Mouse (Mus musculus): ENCODE results near the gene Sbk2. TPM values are rescaled to one million over a fixed set of nuclear protein-coding genes. Genes with fewer than 3 reads are reported as not detected.

Sbk2 gene
- total RNA-seq, 2 experiments from 2014 or later, result 37.4 to 119 TPM

DNA sequence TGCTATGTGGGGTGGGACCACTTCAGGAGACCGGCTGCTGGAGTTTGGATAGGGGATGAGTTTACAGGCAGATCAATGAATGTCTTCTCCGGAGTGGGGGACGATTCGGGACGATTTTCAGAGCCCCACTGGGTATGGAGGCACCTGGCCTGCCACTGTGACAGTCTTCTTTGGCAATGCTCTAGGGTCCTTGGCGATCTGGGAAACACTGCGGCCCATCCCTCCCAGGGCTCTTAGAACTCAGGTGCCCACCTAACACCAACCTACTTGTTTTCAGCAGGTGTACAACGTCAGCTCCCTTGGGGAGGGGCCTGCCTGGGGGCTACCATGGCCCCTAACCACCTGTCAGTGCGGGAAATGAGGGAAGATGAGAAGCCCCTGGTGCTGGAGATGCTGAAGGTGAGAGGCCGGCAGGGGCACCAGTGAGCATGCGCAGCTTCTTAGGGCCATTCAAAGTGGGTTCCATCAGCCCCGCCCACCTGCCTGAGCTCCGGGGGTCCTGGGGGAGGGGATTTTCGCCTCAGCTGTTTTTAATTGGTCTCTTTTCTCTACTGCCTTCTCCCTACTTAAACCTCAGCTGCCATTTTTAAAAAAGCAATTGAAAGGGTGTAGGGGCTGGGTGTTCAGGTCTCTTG is 41.2 kb downstream of the Sbk2 start:
- DNase-seq (ENCODE audit: low spot score), result no peak

DNA sequence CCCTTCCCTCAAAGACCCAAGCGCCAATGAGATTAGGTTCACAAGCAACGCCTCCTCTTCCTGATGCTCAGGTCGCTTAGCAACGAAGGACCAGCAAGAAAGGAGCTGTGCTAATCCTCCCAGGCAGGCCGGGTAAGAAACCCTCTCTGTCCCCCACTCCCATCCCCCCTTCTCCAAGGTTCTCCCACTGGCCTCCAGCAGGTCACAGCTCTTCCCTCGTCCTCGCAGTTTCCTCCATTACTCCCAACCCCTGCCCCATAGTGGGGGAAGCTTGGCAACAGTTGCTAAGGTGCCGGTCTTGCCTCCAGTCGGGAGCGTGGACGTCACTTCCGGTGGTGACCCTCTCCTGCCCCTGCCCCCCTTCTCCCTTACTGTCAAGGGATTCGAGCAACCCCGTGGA is 41.7 kb downstream of the Sbk2 start:
- DNase-seq (ENCODE audit: low spot score), result peak; percentile 61

DNA sequence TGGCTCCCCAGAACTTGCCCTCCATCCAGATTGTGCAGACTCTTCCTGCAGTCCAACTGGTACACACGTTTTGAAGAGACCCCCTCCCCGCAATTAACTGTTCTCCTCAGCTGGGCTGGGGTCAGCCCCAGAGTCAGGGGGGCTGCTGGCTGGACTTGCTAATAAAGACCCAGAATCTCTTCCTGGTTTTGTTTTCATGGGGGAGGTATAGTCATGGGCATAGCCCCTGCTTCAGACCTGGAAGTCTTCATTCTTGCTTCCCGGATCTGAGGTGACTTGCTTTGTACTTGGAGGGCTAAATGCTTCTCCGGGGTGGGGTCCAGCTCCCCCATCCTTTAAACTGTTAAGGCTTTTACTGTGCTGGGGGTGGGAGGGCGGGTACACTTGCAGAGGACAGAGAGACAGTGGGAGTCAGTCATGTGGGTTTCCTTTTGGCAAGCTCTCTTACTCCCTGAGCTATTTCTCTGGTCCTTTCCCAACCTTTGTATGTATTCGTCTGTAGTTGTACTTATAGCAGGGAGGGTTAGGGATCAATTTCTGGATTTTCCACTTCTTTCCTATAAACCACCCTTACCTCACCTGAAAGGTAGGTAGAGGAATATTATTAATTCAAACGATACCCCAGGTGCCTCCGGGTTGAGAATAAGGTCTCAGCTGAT is 42.3 kb downstream of the Sbk2 start, which contains the start of gene Nat14:
Gene Nat14, plus strand, starts transcription at position 205 of the 659 bp plus-strand sequence.
- DNase-seq (ENCODE audit: low spot score), result no peak

DNA sequence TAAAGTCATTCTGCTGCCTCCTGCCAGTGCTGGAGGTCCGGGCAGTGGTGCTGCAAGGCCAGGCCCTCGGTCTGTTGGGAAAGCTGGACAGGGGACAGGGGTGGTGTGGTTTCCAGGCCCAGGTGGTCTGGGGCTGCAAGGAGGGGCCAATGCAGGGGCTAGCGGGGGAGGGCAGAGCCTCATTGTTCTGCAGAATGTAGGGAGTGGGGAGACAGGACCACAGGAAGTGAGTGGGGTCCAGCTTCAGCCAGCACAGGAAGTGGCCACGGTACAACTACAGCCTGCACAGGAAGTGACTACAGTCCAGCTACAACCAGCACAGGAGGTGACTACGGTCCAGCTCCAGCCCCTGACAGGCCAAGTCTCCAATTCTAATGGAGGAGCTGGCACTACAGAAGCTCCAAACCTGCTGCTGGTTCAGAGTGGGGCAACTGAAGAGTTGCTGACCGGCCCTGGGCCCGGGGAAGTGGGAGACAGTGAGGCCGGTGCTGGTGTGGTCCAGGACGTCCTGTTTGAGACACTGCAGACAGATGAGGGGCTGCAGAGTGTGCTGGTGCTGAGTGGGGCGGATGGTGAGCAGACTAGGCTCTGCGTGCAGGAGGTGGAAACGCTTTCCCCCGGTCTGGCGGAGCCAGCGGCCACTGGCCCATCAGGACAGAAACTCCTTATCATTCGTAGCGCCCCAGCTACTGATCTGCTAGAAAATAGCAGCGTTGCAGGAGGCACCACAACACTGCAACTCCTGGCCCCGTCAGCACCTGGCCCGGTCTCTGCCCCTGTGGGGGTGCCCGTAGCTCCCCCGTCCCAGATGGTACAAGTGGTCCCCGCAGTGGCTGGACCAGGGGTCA is 43.0 kb downstream of the Sbk2 start:
- no peak for DNase-seq (ENCODE audit: low spot score)

DNA sequence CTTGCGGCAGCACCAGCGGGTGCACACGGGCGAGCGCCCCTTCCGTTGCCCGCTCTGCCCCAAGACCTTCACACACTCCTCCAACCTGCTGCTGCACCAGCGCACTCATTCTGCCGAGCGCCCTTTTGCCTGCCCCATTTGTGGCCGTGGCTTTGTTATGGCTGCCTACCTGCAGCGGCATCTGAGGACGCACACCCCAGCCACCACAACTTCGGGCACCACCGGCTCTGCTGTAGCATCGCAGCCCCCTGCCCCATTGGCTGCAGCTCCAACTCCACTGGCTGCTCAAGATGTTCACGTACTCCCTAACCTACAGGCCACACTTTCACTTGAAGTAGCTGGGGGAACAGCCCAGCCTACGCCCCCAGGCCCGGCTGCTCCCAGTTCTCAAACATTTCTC is 43.7 kb downstream of the Sbk2 start:
- no peak for DNase-seq (ENCODE audit: low spot score)

DNA sequence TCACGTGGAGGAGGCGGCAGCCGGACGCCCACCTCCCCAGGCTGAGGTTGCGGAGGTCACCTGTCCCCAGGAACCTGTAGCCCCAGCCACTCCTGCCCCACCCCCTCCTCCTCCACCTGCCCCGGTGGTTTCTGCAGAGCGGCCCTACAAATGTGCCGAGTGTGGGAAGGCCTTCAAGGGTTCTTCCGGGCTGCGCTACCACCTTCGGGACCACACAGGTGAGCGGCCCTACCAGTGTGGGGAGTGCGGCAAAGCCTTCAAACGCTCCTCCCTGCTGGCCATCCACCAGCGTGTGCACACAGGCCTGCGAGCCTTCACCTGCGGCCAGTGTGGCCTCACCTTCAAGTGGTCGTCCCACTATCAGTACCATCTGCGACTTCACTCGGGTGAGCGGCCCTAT is 44.2 kb downstream of the Sbk2 start:
- DNase-seq (ENCODE audit: low spot score), result no peak

DNA sequence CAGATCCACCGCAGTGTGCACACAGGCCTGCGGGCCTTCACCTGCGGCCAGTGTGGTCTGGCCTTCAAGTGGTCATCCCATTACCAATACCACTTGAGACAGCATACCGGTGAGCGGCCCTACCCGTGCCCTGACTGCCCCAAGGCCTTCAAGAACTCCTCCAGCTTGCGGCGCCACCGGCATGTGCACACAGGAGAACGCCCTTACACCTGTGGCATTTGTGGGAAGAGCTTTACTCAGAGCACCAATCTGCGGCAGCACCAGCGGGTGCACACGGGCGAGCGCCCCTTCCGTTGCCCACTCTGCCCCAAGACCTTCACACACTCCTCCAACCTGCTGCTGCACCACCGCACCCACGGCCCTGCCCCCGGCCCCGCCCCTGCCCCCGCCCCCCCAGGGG is 45.1 kb downstream of the Sbk2 start:
- no peak for DNase-seq (ENCODE audit: low spot score)

DNA sequence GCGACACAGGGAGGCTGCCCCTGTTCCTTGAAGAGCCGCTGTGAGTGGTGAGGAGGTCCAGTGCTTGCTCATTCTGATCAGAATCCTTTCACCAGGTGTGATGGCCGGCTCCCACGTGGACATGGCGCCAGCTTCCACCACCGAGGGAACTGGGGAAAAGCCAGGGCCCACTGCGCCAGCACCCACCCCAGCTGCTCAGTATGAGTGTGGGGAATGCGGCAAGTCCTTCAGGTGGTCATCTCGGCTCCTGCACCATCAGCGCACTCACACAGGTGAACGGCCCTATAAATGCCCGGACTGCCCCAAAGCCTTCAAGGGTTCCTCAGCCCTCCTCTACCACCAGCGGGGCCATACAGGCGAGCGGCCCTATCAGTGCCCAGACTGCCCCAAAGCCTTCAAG is 45.5 kb downstream of the Sbk2 start:
- DNase-seq (ENCODE audit: low spot score), result no peak

DNA sequence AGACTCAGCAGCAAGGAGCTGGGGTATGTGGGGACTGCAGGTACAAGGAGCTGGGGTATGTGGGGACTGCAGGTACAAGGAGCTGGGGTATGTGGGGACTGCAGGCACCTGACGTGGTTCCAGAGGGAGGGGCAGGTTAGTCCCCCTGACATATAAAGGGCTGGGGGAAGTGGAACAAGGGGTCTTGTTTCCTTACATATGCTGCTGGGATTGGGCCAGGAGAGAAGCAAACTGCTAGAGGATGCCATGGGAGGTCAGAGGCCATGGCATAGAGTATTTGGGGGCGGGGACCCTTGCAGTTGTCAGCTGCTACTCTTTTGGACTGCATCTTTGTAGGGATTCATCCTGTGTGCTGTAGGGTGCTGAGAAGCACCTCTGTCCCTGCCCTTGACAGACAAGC is 46.7 kb downstream of the Sbk2 start:
- DNase-seq (ENCODE audit: low spot score), result no peak

DNA sequence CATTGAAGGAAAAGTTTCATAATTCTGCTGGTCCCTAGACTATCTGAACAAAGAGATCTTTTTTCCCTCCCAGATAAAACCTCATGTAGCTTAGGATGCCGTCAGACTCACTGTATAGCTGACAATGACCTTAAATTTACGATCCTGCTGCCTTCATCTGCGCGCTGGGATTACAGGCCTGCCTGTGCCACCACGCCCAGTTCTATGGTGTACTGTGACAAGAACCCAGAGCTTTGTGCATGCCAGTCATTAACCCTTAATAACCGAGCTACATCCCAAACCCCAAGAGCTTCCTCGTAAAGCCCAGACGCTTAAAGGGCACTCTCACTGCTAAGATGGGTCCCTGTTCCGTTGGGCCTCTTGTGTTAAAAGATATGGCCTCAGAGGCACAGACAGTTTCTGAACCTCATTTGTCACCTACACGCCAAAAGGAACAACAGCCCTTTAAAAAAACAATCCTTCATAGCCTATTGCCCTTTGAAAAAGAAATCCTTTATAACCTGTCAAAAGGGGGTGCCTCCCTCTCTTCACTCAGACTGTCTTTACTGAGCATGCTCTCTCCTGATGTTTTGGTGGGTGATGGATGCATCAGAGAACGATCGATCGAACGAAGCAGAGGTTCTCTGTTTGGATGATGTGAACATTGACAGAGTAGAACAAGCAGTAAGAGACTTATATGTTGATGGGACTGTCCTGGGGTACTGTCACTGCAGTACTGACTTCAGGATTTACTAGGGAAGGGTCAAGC is 48.4 kb downstream of the Sbk2 start:
- DNase-seq (ENCODE audit: low spot score), result no peak

DNA sequence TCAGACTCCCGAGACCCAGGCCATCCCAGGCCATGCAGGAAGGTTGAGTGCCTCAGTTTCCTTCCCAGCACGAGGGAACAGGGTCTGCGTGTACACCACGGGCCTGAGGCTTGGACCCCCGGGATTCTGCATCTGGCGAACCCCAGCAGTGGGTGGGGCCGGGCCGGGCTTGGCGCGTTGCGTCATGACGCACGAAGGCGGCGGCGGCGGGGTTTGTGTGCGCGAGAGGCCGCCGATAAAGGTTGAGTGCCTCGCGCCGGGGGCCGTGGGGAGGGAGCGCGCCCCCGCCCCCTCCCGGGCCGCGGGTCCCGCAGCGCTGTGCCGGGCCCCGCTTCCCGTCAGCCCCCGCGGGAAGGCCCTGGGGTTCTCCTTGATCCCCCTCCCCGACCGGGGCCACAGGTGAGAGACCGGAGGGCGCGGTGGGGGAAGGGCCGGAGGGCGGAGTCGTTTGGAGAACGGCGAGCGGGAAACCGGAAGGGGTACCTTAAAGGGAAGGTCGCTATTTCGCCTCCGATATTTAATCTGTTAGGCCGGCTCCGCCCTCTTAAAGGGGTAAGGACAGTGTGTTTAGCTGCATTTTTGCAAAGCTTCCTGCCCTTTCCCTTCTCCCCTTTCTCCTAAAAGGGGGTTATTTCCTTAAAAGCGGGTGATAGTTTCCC is 49.1 kb downstream of the Sbk2 start, which contains the start of gene Zfp628:
Gene Zfp628, plus strand, starts transcription at position 211 of the 659 bp plus-strand sequence.
- DNase-seq (ENCODE audit: low spot score), result peak; percentile 96

DNA sequence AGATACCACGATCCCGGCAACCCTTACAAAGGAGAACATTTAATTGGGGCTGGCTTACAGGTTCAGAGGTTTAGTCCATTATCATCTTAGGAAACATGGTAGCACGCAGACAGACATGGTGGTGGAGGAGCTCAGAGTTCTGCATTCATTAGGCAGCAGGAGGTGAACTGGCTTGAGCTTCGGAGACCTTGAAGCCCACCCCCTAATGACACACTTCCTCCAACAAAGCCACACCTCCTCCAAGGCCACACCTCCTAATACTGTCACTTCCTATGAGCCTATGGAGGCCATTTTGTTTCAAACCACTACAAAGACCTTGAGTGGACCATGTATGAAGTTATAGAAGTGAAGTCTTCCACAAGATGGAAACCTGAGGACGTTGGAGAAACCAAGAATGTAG is 52.0 kb downstream of the Sbk2 start:
- no peak for DNase-seq (ENCODE audit: low spot score)

DNA sequence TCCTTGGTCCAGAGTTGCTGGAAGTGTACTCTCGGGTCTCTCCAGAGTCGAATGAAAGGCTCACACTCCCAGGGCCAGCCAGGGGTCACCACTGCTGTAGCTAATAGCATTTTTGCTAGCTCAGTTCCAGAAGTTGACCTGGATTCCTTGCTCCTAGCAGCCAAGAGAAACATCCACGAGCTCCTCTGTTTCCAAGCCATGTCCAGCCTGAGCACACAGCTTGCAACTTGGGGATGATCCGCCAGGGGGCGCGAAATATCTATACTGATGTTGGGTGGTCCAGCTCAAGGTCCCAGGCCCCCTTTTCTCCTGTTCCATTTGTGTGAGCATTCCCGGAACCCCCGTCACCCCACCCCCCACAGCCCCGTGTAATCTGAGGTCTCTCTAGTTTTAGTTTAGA is 52.6 kb downstream of the Sbk2 start:
- peak; percentile 56 for DNase-seq (ENCODE audit: low spot score)

DNA sequence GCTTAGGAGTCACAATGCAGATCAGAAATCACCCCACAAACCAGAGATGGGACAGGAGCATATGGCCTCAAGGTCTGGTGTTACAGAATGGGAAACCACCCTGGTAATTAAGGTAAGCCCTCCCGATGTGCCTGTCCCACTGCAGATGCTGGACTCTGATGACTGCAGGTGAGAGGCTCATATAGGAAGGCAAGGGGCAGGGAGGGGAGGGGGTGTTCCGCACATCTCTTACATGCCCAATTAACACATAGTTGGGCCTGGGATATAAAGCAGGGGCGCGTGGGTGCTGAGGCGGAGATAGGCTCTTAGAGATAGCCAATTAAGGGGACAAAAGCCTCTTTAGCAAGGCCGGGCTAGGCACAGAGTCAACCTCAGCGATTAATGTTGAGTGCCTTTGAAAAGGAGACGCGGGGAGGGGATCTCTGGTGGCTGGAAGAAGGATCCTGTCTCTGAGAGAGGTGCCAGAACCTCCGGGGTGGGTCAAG is 57.7 kb downstream of the Sbk2 start, which contains the start of gene Gm36210:
Gene Gm36210, minus strand, starts transcription at position 51 of the 485 bp plus-strand sequence.
- DNase-seq (ENCODE audit: low spot score), result no peak

DNA sequence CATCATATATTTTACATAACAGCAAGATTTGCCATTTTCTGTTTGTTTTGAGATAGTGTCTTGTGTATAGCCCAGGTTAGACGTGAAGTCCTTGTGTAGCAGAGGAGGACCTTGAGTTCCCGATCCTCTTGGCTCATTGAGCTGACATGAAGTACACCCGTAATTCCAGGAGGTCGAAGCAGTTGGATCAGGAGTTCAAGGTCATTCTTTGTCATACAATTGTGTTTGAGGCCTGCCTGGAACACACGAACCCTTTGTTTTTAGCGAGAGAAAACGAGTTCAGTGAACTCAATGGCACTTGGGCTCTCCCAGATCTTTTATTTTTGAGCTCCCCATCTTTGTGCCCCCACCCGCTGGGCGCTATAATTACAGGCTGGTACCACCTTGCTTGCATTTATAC is 61.8 kb downstream of the Sbk2 start:
- no peak for DNase-seq (ENCODE audit: low spot score)

DNA sequence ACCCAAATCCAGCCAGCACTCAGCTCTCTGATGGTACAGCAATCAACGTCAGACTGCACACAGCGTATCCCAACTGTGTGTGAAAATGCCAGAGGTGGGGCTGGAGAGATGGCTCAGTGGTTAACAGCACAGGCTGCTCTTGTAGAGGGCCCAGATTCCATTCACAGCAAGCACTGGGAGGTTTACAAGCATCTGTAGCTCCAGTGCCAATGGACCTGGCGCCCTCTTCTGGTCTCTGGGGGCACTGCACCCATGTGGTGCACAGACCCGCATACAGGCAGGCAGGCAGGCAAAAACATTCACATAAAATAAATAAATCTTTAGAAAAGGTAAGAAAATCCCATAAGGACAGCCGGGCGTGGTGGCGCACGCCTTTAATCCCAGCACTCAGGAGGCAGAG is 63.0 kb downstream of the Sbk2 start:
- no peak for DNase-seq (ENCODE audit: low spot score)

DNA sequence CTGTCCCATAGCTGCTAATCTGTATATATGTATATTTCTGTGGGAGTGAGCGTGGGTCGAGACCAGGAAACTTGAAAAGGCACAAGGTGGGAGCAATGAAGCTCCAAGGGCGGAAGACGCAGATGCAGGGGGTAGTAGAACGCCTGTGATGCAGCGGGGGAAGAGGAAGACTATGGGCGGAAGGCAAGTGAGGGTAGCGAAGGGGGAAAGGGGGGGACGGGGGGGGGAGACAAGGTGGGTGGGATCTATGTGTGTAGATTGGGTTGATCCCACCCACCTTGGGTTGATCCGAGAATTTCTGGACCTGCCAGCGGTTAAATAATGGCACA is 63.7 kb downstream of the Sbk2 start:
- no peak for DNase-seq (ENCODE audit: low spot score)

DNA sequence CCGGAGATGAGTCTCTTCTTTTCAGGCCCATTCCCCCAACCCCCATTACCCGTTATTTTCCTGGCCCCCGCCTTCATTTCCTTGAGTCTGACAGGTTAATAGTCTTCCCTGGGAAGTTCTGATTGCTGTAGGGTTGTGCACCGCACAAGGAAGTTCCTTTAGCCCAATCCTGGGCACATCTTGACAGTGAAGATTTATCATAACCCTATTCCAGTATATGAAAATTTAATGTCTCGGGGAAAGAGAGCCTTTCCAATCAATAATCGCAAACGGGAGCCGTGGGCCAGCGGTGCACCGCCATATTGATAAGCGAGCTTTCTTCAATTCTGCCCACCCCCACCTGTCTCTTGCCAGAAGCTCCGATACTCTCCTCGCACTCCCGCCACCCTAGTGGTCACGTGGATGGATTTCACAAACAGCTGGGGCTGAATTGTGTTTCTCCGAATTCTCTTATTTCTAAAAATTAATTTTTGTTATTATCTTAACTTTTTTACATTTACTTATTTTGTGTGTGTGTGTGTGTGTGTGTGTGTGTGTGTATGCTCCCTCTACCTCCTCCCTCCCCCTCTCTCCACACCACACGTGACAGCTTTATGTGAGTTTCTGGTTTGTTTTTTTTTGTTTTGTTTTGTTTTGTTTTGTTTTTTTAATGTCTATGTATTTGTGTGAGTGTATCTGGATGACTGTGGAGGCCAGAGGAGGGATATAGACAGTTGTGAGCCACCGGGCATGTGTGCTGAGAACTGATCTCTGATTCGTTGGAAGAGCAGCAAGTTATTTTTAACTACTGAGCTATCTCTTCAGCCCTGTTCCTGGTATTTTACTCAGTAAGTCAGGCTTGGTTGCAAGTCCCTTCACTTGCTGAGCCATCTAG is 64.3 kb downstream of the Sbk2 start:
- DNase-seq (ENCODE audit: low spot score), result peak; percentile 36

DNA sequence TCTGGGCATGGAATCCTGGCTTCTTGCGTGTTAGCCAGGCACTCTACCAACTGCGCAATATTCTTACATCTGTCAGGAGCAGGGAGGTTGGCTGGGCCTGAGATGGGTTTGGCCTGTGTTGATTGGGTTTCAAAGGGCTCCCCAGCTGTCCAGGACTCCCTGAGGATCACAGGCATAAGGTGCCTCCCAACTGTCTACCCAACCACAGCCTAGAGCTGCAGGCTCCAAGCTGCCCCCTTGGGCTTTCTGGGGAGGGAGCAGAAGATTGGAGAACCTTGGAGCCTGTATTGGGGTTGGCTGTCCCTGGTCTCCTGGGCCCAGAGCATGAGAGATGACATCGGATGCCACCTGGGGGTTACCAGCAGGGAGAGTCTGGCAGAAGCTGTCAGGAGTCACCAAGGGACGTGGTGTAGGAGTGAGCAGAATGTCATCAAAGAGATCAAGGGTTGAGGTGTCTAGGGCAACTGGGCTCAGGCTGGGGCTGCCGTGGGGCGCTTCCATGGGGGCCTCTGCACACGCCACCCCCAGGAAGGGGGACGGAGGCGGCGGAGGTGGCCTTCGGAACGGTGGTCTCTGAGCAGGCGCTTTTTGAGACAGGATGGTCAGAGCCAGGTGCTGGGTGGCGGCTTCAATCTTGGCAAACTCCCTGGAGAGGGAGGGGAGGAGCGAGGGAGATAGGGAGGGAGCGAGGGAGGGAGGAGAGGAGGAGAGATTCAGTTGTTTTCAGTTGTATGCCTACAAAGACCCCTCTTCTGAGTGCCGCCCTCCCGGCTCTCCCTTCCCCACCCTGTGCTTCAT is 65.2 kb downstream of the Sbk2 start:
- no peak for DNase-seq (ENCODE audit: low spot score)
